Mouse (Mus musculus): ENCODE results near the gene Mfsd4b5.

GRCm38 (mm10) chr10:39956340-39956878 is 30.0 kb downstream of the Mfsd4b5 start:
- no peak for TF ChIP-seq CTCF (IDR thresholded peaks at IDR 0.05; ENCODE audit: low read depth, low read length)
- no peak for TF ChIP-seq TAL1 (conservative IDR thresholded peaks at IDR 0.05; ENCODE audit: low read depth, low read length)
- no peak for TF ChIP-seq GATA1 (IDR thresholded peaks at IDR 0.05; ENCODE audit: borderline replicate concordance, low read length)
- TF ChIP-seq POLR2AphosphoS5 (IDR thresholded peaks at IDR 0.05; ENCODE audit: insufficient replicate concordance, low read depth, low read length) = no peak
- TF ChIP-seq GATA2 (IDR thresholded peaks at IDR 0.05; ENCODE audit: borderline replicate concordance, low read depth, low read length) = no peak
